ENCODE assay signal across 8 mouse cellular contexts in genomic region chr11:106255174-106255573, GRCm38 (mm10). TPM values are rescaled to one million over a fixed set of nuclear protein-coding genes. Genes with fewer than 3 reads are reported as not detected.
DNase-seq lines count a peak whose midpoint lies in the region; ATAC-seq and TF ChIP-seq lines count a peak whose summit lies in the region.

No protein-coding gene starts in this region.

- H3K4me3 ChIP-seq in testis, adult 2 months (ENCODE audit: control insufficient read depth, low read depth, low read length) = peak overlapping the region; percentile 90
- peak overlapping the region; percentile 66 for H3K4me3 ChIP-seq in intestine, embryonic 16.5 days (ENCODE audit: low read length)
- H3K4me3 ChIP-seq in neural tube, embryonic 12.5 days = peak overlapping the region; percentile 82

- no peaks in the 10 kb centered on the region for H3K9me3 ChIP-seq in intestine, embryonic 16.5 days (ENCODE audit: control insufficient read depth, low read length)
- H3K9me3 ChIP-seq in neural tube, embryonic 12.5 days = no peaks in the 10 kb centered on the region

- H3K4me2 ChIP-seq in intestine, embryonic 16.5 days (ENCODE audit: low read depth, low read length) = peak overlapping the region; percentile 94
- peak overlapping the region; percentile 96 for H3K4me2 ChIP-seq in neural tube, embryonic 12.5 days (replicated peaks)

- no peaks in the 10 kb centered on the region for H3K27me3 ChIP-seq in testis, adult 2 months (ENCODE audit: control insufficient read depth, insufficient read depth, low read length)
- H3K27me3 ChIP-seq in intestine, embryonic 16.5 days (replicated peaks; ENCODE audit: control insufficient read depth, insufficient read depth, low read length) = no peaks in the 10 kb centered on the region
- no peaks in the 10 kb centered on the region for H3K27me3 ChIP-seq in neural tube, embryonic 12.5 days (replicated peaks)

- TF ChIP-seq CTCF in testis, adult 2 months (IDR thresholded peaks at IDR 0.05; ENCODE audit: control insufficient read depth, insufficient read depth, insufficient replicate concordance, low read depth, low read length) = no peak

- no peaks in the 10 kb centered on the region for H3K36me3 ChIP-seq in testis, adult 2 months (ENCODE audit: control insufficient read depth, insufficient read depth, low read length)
- H3K36me3 ChIP-seq in intestine, embryonic 16.5 days (ENCODE audit: control insufficient read depth, insufficient read depth, low read length) = peaks cover 10% of the 10 kb centered on the region; the same call in 1 of the 2 replicates
- peaks cover 56% of the 10 kb centered on the region for H3K36me3 ChIP-seq in neural tube, embryonic 12.5 days

- H3K4me1 ChIP-seq in testis, adult 2 months (ENCODE audit: control insufficient read depth, insufficient read depth, low read length) = peaks cover 3% of the 10 kb centered on the region
- H3K4me1 ChIP-seq in intestine, embryonic 16.5 days (ENCODE audit: control insufficient read depth, insufficient read depth, low read length) = peaks cover 12% of the 10 kb centered on the region
- H3K4me1 ChIP-seq in neural tube, embryonic 12.5 days = peaks cover 20% of the 10 kb centered on the region

- no peak for TF ChIP-seq POLR2A in testis, adult 2 months (IDR thresholded peaks at IDR 0.05; ENCODE audit: control insufficient read depth, low read depth, low read length)

- DNase-seq in cerebellum, adult 9-11 months = peak; percentile 61
- no peak for DNase-seq in testis, postnatal 10 days (ENCODE audit: low spot score)
- DNase-seq in right cerebral cortex, postnatal 10 days (ENCODE audit: low spot score in 2 of 2) = no peak
- no peak for DNase-seq in kidney, adult 18-20 months

- H3K9ac ChIP-seq in intestine, embryonic 16.5 days (ENCODE audit: low read depth, low read length) = peak overlapping the region; percentile 84
- H3K9ac ChIP-seq in neural tube, embryonic 12.5 days = peak overlapping the region; percentile 75

- WGBS in intestine, embryonic 16.5 days = 2% methylated on average over 22 of the region's 22 CpGs
- 4% methylated on average over 22 of the region's 22 CpGs for WGBS in neural tube, embryonic 12.5 days

- peak overlapping the region; percentile 71 for H3K27ac ChIP-seq in testis, adult 2 months (ENCODE audit: control insufficient read depth, insufficient read depth, low read depth, low read length)
- H3K27ac ChIP-seq in intestine, embryonic 16.5 days (ENCODE audit: low read length) = peak overlapping the region; percentile 52; the same call in 1 of the 2 replicates
- no peak overlapping the region for H3K27ac ChIP-seq in neural tube, embryonic 12.5 days

- ATAC-seq in cerebellum, adult (ENCODE audit: insufficient number of reproducible peaks, low FRiP score, low TSS enrichment) = no peak
- ATAC-seq in intestine, embryonic 16.5 days = no peak
- ATAC-seq in neural tube, embryonic 12.5 days (ENCODE audit: low FRiP score, low read depth) = no peak

RNA-seq across cellular contexts. Expression of gene Ftsj3, which starts 0.7 kb away (rescaled TPM):
- 16.0 and 17.2 TPM in 2 replicates for polyA plus RNA-seq in testis, adult 2 months (2012; rRNA removed)
- 42.9 and 50.8 TPM in 2 replicates for polyA plus RNA-seq in intestine, embryonic 16.5 days (2015; fragmentation: Nextera tagmentation; extraction: Ambion mirVana)
- polyA plus RNA-seq in neural tube, embryonic 12.5 days (2016; fragmentation: Nextera tagmentation; extraction: Ambion mirVana) = 52.3 TPM in 2 replicates

RNA-seq across cellular contexts. Expression of gene Psmc5, which starts 0.8 kb away (rescaled TPM):
- polyA plus RNA-seq in testis, adult 2 months (2012; rRNA removed) = 81.2 and 90.9 TPM in 2 replicates
- polyA plus RNA-seq in intestine, embryonic 16.5 days (2015; fragmentation: Nextera tagmentation; extraction: Ambion mirVana) = 234 and 263 TPM in 2 replicates
- 358 and 381 TPM in 2 replicates for polyA plus RNA-seq in neural tube, embryonic 12.5 days (2016; fragmentation: Nextera tagmentation; extraction: Ambion mirVana)

RNA-seq across cellular contexts. Expression of gene Smarcd2, which starts 17.6 kb away (rescaled TPM):
- polyA plus RNA-seq in testis, adult 2 months (2012; rRNA removed) = 74.7 and 74.9 TPM in 2 replicates
- 48.1 and 49.7 TPM in 2 replicates for polyA plus RNA-seq in intestine, embryonic 16.5 days (2015; fragmentation: Nextera tagmentation; extraction: Ambion mirVana)
- polyA plus RNA-seq in neural tube, embryonic 12.5 days (2016; fragmentation: Nextera tagmentation; extraction: Ambion mirVana) = 38.4 and 40.7 TPM in 2 replicates

RNA-seq across cellular contexts. Expression of gene Tcam1, which starts 21.3 kb away (rescaled TPM):
- 92.3 and 97.5 TPM in 2 replicates for polyA plus RNA-seq in testis, adult 2 months (2012; rRNA removed)
- polyA plus RNA-seq in intestine, embryonic 16.5 days (2015; fragmentation: Nextera tagmentation; extraction: Ambion mirVana) = 0.20 and 0.27 TPM in 2 replicates
- polyA plus RNA-seq in neural tube, embryonic 12.5 days (2016; fragmentation: Nextera tagmentation; extraction: Ambion mirVana) = 0.10 and 0.19 TPM in 2 replicates

RNA-seq across cellular contexts. Expression of gene Ddx42, which starts 38.4 kb away (rescaled TPM):
- 12.0 and 13.2 TPM in 2 replicates for polyA plus RNA-seq in testis, adult 2 months (2012; rRNA removed)
- polyA plus RNA-seq in intestine, embryonic 16.5 days (2015; fragmentation: Nextera tagmentation; extraction: Ambion mirVana) = 54.5 and 57.5 TPM in 2 replicates
- 108 and 113 TPM in 2 replicates for polyA plus RNA-seq in neural tube, embryonic 12.5 days (2016; fragmentation: Nextera tagmentation; extraction: Ambion mirVana)
